Mouse (Mus musculus) E14TG2a.4 (cell line): Measurements from ENCODE around the gene Pycr2.

Source experiments
- CTCF ChIP-seq: conservative IDR thresholded peaks from 2 replicates; pipeline ENCODE4 v1.5.1; 2014; ENCODE audit warnings: low read length
- NANOG ChIP-seq: IDR thresholded peaks from 2 replicates; pipeline ENCODE4 v1.6.1; 2014; ENCODE audit warnings: borderline replicate concordance, low read length, mixed read lengths
- POU5F1 ChIP-seq: IDR thresholded peaks from 2 replicates; pipeline ENCODE4 v1.6.1; 2014; ENCODE audit warnings: low read length, borderline replicate concordance

- peak; percentile 84 for TF ChIP-seq CTCF
- no peak for TF ChIP-seq NANOG
- TF ChIP-seq POU5F1 = no peak
Measured at GRCm38 (mm10) chr1:180901107-180901506, 3.0 kb upstream of the Pycr2 start.
